Mouse (Mus musculus) hindbrain, embryonic 14.5 days (tissue): Measurements from ENCODE around the gene Slc39a1. TPM values are rescaled to one million over a fixed set of nuclear protein-coding genes. Genes with fewer than 3 reads are reported as not detected.

Experiments
- ATAC-seq: fragments of 200-750 bp; cut with Nextera tagmentation; 2 replicates; pipeline ENCODE4 v1.8.0; 2017; ENCODE audit warnings: moderate number of reproducible peaks, mild to moderate bottlenecking, moderate TSS enrichment, moderate library complexity; ENCODE audit not compliant: low FRiP score
- DNase-seq: peaks from one replicate; pipeline ENCODE4 v3.0.0-alpha.2; 2015; ENCODE audit warnings: low spot score
- H3K27ac ChIP-seq: fragments of 300-500 bp; sonication (generic); 2 replicates; pipeline ENCODE4 v1.5.1; 2014; ENCODE audit warnings: mild to moderate bottlenecking, moderate library complexity
- H3K27me3 ChIP-seq: fragments of 300-500 bp; sonication (generic); 2 replicates; pipeline ENCODE4 v1.6.1; 2014; ENCODE audit warnings: mild to moderate bottlenecking, low read length, mixed read lengths; ENCODE audit not compliant: control insufficient read depth, insufficient read depth
- H3K36me3 ChIP-seq: fragments of 300-500 bp; sonication (generic); replicated peaks from 2 replicates; pipeline ENCODE4 v1.6.1; 2014; ENCODE audit not compliant: control insufficient read depth, insufficient read depth
- H3K4me1 ChIP-seq: fragments of 300-500 bp; sonication (generic); replicated peaks from 2 replicates; pipeline ENCODE4 v1.6.1; 2014; ENCODE audit warnings: antibody characterized with exemption, low read length, mixed read lengths; ENCODE audit not compliant: control insufficient read depth, insufficient read depth
- H3K4me2 ChIP-seq: fragments of 300-500 bp; sonication (generic); replicated peaks from 2 replicates; pipeline ENCODE4 v1.6.1; 2014; ENCODE audit warnings: mild to moderate bottlenecking, moderate library complexity
- H3K4me3 ChIP-seq: fragments of 300-500 bp; sonication (generic); replicated peaks from 2 replicates; pipeline ENCODE4 v1.5.1; 2014; ENCODE audit warnings: mild to moderate bottlenecking, low read length
- H3K9ac ChIP-seq: fragments of 300-500 bp; sonication (generic); 2 replicates; pipeline ENCODE4 v1.6.1; 2014
- H3K9me3 ChIP-seq: fragments of 300-500 bp; sonication (generic); 2 replicates; pipeline ENCODE4 v1.6.1; 2016; ENCODE audit warnings: low read length; ENCODE audit not compliant: control insufficient read depth
- WGBS: fragments of 180-500 bp; shearing (Covaris S2); extraction: QIAGEN DNeasy Blood & Tissue Kit; methylation state at CpG from one replicate; pipeline ENCODE4 v1.1.7; 2014; 5-methylcytosine and 5-hydroxymethylcytosine counted together
- polyA plus RNA-seq: library from polyadenylated mRNA; unstranded; fragments of >200 nt; fragmentation: Nextera tagmentation; extraction: Ambion mirVana; gene quantifications from 2 replicates; pipeline ENCODE4 v1.2.1, GENCODE M21; 2014

Slc39a1 gene
- polyA plus RNA-seq: 42.9 and 48.0 TPM in 2 replicates

DNA sequence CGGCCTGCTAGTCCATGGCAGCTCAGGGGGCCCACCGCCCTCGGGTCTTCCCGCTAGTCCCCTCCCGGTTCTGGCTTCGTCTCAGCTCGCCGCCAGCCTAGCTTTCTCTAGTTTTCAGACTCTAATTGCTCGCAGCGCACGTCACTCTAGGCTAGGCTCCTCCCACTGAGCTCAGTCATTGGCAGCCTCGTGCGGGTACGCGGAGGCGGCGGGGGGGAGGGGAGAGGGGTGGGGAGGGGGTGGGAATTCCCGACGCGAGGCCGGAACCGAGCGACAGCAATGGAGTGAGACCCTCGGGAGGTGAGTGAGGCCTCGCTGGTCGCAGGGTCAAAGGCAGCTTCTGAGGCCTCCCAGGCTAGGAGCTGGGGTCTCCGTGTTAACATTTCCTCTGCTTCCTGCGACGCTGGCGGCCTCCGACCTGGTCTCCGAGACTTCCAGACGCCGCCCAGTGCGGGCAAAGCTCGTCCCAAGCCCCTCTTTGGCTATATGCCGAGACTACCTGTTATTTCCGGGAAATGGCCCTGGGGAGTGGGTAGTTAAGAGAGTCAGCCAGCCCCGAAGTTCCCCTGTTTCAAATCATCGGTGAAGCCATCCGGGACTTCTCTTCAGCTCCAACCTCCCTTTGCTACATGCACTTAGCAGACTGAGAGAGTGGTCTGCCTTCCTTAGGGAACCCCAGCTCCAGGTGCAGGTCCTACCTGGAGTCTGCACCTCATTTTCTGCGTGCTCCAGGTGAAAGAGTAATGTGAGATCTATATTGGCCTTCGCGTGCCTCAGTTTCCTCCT, at the start of gene Slc39a1:
TSS of gene Slc39a1 (plus strand) at position 213 of the 786 bp plus-strand sequence.
- H3K27me3 ChIP-seq: no peaks in the 10 kb centered on the region
- peaks cover 16% of the 10 kb centered on the region for H3K4me1 ChIP-seq
- ATAC-seq (peak; percentile 94), DNase-seq (peak; percentile 95)
- peak within 1 kb of the TSS; percentile 57 for H3K4me3 ChIP-seq
- peak within 1 kb of the TSS; percentile 68 for H3K4me2 ChIP-seq
- H3K27ac ChIP-seq: peak within 1 kb of the TSS; percentile 83
- H3K36me3 ChIP-seq: peaks cover 20% of the 10 kb centered on the region
- H3K9me3 ChIP-seq: no peaks in the 10 kb centered on the region
- H3K9ac ChIP-seq: peak within 1 kb of the TSS; percentile 73
- 0% methylated on average over 40 of the region's 44 CpGs for WGBS

GRCm38 (mm10) chr3:90202884-90203283, 45.1 kb upstream of the Slc39a1 start:
- no peaks in the 10 kb centered on the region for H3K9me3 ChIP-seq
- no peaks in the 10 kb centered on the region for H3K4me1 ChIP-seq
- no peak for ATAC-seq
- H3K4me2 ChIP-seq: no peak overlapping the region
- DNase-seq: no peak
- H3K9ac ChIP-seq: no peak overlapping the region
- H3K27ac ChIP-seq: no peak overlapping the region
- H3K27me3 ChIP-seq: no peaks in the 10 kb centered on the region
- 64% methylated on average over 1 of the region's 1 CpGs for WGBS
- peaks cover 15% of the 10 kb centered on the region for H3K36me3 ChIP-seq
- H3K4me3 ChIP-seq: no peak overlapping the region

GRCm38 (mm10) chr3:90203619-90204018, 44.4 kb upstream of the Slc39a1 start:
- Histone ChIP-seq H3K27me3 (no peaks in the 10 kb centered on the region), H3K9me3 (no peaks in the 10 kb centered on the region), H3K9ac (no peak overlapping the region), H3K36me3 (peaks cover 22% of the 10 kb centered on the region), H3K4me1 (no peaks in the 10 kb centered on the region), H3K4me2 (no peak overlapping the region), H3K4me3 (no peak overlapping the region), H3K27ac (no peak overlapping the region)
- ATAC-seq (no peak), DNase-seq (no peak)
- WGBS: 79% methylated on average over 5 of the region's 5 CpGs

GRCm38 (mm10) chr3:90204582-90204981, 43.4 kb upstream of the Slc39a1 start:
- H3K9ac ChIP-seq: no peak overlapping the region
- H3K4me3 ChIP-seq: no peak overlapping the region
- 98% methylated on average over 2 of the region's 2 CpGs for WGBS
- peaks cover 32% of the 10 kb centered on the region for H3K36me3 ChIP-seq
- no peaks in the 10 kb centered on the region for H3K9me3 ChIP-seq
- no peaks in the 10 kb centered on the region for H3K27me3 ChIP-seq
- no peaks in the 10 kb centered on the region for H3K4me1 ChIP-seq
- ATAC-seq (no peak), DNase-seq (no peak)
- no peak overlapping the region for H3K27ac ChIP-seq
- H3K4me2 ChIP-seq: no peak overlapping the region

DNA sequence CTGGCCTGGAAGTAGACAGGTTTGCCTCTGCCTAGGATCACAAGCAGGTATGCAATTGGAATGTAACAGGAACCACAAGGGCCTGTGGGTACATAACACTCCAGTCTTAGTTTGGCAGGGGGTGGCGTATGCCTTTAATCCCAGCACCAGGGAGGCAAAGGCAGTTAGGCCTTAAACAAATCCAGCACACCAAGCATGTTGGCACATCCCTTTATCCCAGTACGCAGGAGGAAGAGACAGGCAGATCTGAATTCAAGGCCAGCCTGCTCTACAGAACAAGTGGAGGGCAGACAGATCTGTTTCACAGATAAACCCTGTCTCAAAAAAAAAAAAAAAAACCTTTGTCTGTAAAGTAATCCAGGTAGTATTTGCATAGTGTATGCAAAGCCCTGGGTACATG, 39.3 kb upstream of the Slc39a1 start:
- Histone ChIP-seq H3K4me3 (no peak overlapping the region), H3K9ac (no peak overlapping the region), H3K27ac (no peak overlapping the region), H3K4me2 (no peak overlapping the region), H3K27me3 (no peaks in the 10 kb centered on the region), H3K36me3 (peaks cover 62% of the 10 kb centered on the region), H3K4me1 (peaks cover 13% of the 10 kb centered on the region), H3K9me3 (no peaks in the 10 kb centered on the region)
- ATAC-seq: no peak
- DNase-seq: no peak
- 95% methylated on average over 2 of the region's 2 CpGs for WGBS

DNA sequence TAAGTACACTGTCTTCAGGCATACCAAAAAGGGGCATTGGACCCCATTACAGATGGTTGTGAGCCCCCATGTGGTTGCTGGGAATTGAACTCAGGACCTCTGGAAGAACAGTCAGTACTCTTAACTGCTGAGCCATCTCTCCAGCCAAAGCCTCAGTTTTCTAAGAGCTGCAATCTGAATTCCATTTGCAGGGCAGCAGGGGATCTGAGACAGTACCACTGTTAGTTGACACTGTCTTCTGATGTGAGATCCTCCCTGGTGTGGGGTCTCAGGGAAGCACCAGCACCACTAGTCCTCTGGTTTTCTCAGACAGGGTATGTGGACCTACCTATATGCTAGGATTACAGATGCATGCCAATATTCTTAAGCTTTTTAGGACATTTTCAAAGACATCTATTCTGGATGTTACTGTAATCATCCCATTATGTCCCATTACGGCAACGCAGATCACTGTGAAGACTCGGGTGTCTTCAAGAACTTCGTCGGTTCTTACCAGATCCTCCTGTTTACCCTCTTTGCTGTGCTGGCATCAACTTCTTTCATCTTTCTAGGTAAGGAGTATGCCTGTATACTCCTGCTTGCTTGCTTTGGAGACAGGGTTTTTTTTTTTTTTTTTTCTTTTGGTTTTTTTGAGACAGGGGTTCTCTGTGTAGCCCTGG, 37.9 kb upstream of the Slc39a1 start:
- Histone ChIP-seq H3K4me1 (peaks cover 18% of the 10 kb centered on the region), H3K4me2 (no peak overlapping the region), H3K4me3 (no peak overlapping the region), H3K36me3 (peaks cover 62% of the 10 kb centered on the region), H3K9me3 (no peaks in the 10 kb centered on the region), H3K27me3 (no peaks in the 10 kb centered on the region), H3K27ac (no peak overlapping the region), H3K9ac (no peak overlapping the region)
- DNase-seq (no peak), ATAC-seq (no peak)
- WGBS: 94% methylated on average over 5 of the region's 5 CpGs

GRCm38 (mm10) chr3:90211475-90212398, 36.2 kb upstream of the Slc39a1 start:
- H3K4me2 ChIP-seq: peak overlapping the region; percentile 79
- H3K36me3 ChIP-seq: peaks cover 56% of the 10 kb centered on the region
- H3K9ac ChIP-seq: no peak overlapping the region
- DNase-seq: no peak
- 83% methylated on average over 13 of the region's 13 CpGs for WGBS
- no peaks in the 10 kb centered on the region for H3K9me3 ChIP-seq
- H3K4me1 ChIP-seq: peaks cover 18% of the 10 kb centered on the region
- peak overlapping the region; percentile 68 for H3K4me3 ChIP-seq
- no peaks in the 10 kb centered on the region for H3K27me3 ChIP-seq
- H3K27ac ChIP-seq: no peak overlapping the region
- ATAC-seq: no peak

GRCm38 (mm10) chr3:90212723-90213122, 35.2 kb upstream of the Slc39a1 start:
- peaks cover 18% of the 10 kb centered on the region for H3K4me1 ChIP-seq
- ATAC-seq (no peak), DNase-seq (no peak)
- H3K4me2 ChIP-seq: peak overlapping the region; percentile 79
- 0 out of 2 replicates have a peak overlapping the region, but pooled peaks have one; percentile 89 for H3K27ac ChIP-seq
- H3K9me3 ChIP-seq: no peaks in the 10 kb centered on the region
- peaks cover 49% of the 10 kb centered on the region for H3K36me3 ChIP-seq
- 20% methylated on average over 5 of the region's 5 CpGs for WGBS
- peak overlapping the region; percentile 68 for H3K4me3 ChIP-seq
- H3K9ac ChIP-seq: peak overlapping the region; percentile 88
- no peaks in the 10 kb centered on the region for H3K27me3 ChIP-seq
